Mouse (Mus musculus): ENCODE measurements around the gene 4931409K22Rik.

GRCm38 (mm10) chr5:24542643-24543042 lies 14.0 kb downstream of the 4931409K22Rik start:
- TF ChIP-seq CTCF (IDR thresholded peaks at IDR 0.05; ENCODE audit: control insufficient read depth, insufficient read depth, low read length) (no peak), POLR2A (IDR thresholded peaks at IDR 0.05; ENCODE audit: borderline replicate concordance, control insufficient read depth, low read depth, low read length) (no peak)
